ENCODE assay signal across 13 mouse cellular contexts in genomic region chr6:38975866-38976265, GRCm38 (mm10).
"Had no signal": no experiment of that assay in that cellular context is flagged by ENCODE, and none has a peak within 500 bp of the region (broad histone marks: within the 10 kb centered on the region; RNA-seq: fewer than 3 reads in every experiment).

No protein-coding gene starts in this region.

- DNase-seq: kidney, adult 2 months; kidney, postnatal 25 days; layer of hippocampus, adult 9-11 months; lung, adult 2 months; lung, postnatal 10 days; midbrain, embryonic 14.5 days; right cerebral cortex, adult 18-20 months; right cerebral cortex, postnatal 25 days; thymus, postnatal 36 days had no signal

- H3K9me3 ChIP-seq: limb, embryonic 13.5 days; liver, embryonic 15.5 days; neural tube, embryonic 13.5 days had no signal

- H3K36me3 ChIP-seq: limb, embryonic 13.5 days; liver, embryonic 15.5 days; neural tube, embryonic 13.5 days had no signal

- H3K4me2 ChIP-seq: limb, embryonic 13.5 days; liver, embryonic 11.5 days; liver, embryonic 15.5 days; neural tube, embryonic 13.5 days had no signal

- H3K9ac ChIP-seq: limb, embryonic 13.5 days; liver, embryonic 15.5 days; neural tube, embryonic 13.5 days had no signal

- H3K27me3 ChIP-seq: limb, embryonic 13.5 days; neural tube, embryonic 13.5 days had no signal

- H3K4me3 ChIP-seq: limb, embryonic 13.5 days; liver, embryonic 15.5 days; neural tube, embryonic 13.5 days had no signal

- H3K27ac ChIP-seq: limb, embryonic 13.5 days; liver, embryonic 15.5 days; neural tube, embryonic 13.5 days had no signal
